Mouse (Mus musculus) mature B cell (primary cell): ENCODE results near the gene Lexm.

ENCODE experiments used
- in situ Hi-C: fragments of 300-500 bp; cut with MboI; formaldehyde crosslinking; loops from 2 replicates; pipeline ENCODE4 v1.14.3; 2019

Lexm gene

GRCm38 (mm10) chr4:106617056-106617455, at the start of gene Lexm:
Gene Lexm (minus strand): TSS chr4:106617241.
- in situ Hi-C loops: no loop called here

- in situ Hi-C loops: no loop called here
These were observed 49.5 kb upstream of the Lexm start for GRCm38 (mm10) chr4:106666546-106666945.

GRCm38 (mm10) chr4:106665673-106666072, 48.6 kb upstream of the Lexm start:
- in situ Hi-C loops: no loop called here

- in situ Hi-C loops: no loop called here
These were observed 48.2 kb upstream of the Lexm start for GRCm38 (mm10) chr4:106665269-106665668.

GRCm38 (mm10) chr4:106664697-106665096, 47.7 kb upstream of the Lexm start:
- in situ Hi-C loops: no loop called here

GRCm38 (mm10) chr4:106663956-106664470, 47.0 kb upstream of the Lexm start:
- in situ Hi-C loops: no loop called here

- in situ Hi-C loops: no loop called here
These were observed 38.6 kb upstream of the Lexm start for GRCm38 (mm10) chr4:106655681-106656080.

- in situ Hi-C loops: no loop called here
These were observed 36.0 kb upstream of the Lexm start for GRCm38 (mm10) chr4:106653051-106653450.

- in situ Hi-C loops: no loop called here
These were observed 35.5 kb upstream of the Lexm start for GRCm38 (mm10) chr4:106652546-106652945.

- in situ Hi-C loops: no loop called here
These were observed 33.9 kb upstream of the Lexm start, which contains the start of gene Pars2 for GRCm38 (mm10) chr4:106650833-106651527. Gene Pars2 (plus strand): TSS chr4:106651069.

- in situ Hi-C loops: no loop called here
These were observed 30.1 kb upstream of the Lexm start for GRCm38 (mm10) chr4:106647137-106647536.

- in situ Hi-C loops: no loop called here
These were observed 28.8 kb upstream of the Lexm start for GRCm38 (mm10) chr4:106645797-106646196.

- in situ Hi-C loops: no loop called here
These were observed 27.2 kb upstream of the Lexm start for GRCm38 (mm10) chr4:106644218-106644610.

GRCm38 (mm10) chr4:106643483-106644217, 26.6 kb upstream of the Lexm start:
- in situ Hi-C loops: no loop called here

GRCm38 (mm10) chr4:106634086-106634479, 17.0 kb upstream of the Lexm start:
- in situ Hi-C loops: loop anchor here (10.0 kb wide), 1 partner anchor 71 kb away; no protein-coding TSS in a partner anchor

GRCm38 (mm10) chr4:106633281-106634085, 16.4 kb upstream of the Lexm start:
- in situ Hi-C loops: loop anchor here (10.0 kb wide), 1 partner anchor 71 kb away; no protein-coding TSS in a partner anchor

GRCm38 (mm10) chr4:106632313-106632712, 15.3 kb upstream of the Lexm start:
- in situ Hi-C loops: loop anchor here (10.0 kb wide), 1 partner anchor 72 kb away; no protein-coding TSS in a partner anchor

- in situ Hi-C loops: loop anchor here (10.0 kb wide), 1 partner anchor 74 kb away; no protein-coding TSS in a partner anchor
These were observed 13.5 kb upstream of the Lexm start for GRCm38 (mm10) chr4:106630333-106631220.

- in situ Hi-C loops: no loop called here
These were observed 12.3 kb upstream of the Lexm start for GRCm38 (mm10) chr4:106629374-106629773.

- in situ Hi-C loops: no loop called here
These were observed 11.8 kb upstream of the Lexm start for GRCm38 (mm10) chr4:106628650-106629360.
